Mouse (Mus musculus) kidney, postnatal 0 days (tissue): ENCODE data around the gene Scarf1. TPM values are rescaled to one million over a fixed set of nuclear protein-coding genes. Genes with fewer than 3 reads are reported as not detected.

Experiments used
- ATAC-seq: fragments of 200-750 bp; cut with Nextera tagmentation; replicated peaks from 2 replicates; pipeline ENCODE4 v1.8.0; 2017; ENCODE audit warnings: low read depth, moderate number of reproducible peaks, moderate TSS enrichment, moderate library complexity; ENCODE audit not compliant: low FRiP score
- DNase-seq: peaks from one replicate; pipeline ENCODE4 v3.0.0-alpha.2; 2016; ENCODE audit warnings: low spot score
- H3K27ac ChIP-seq: fragments of 300-500 bp; sonication (generic); 2 replicates; pipeline ENCODE4 v1.5.1; 2014; ENCODE audit warnings: mild to moderate bottlenecking
- H3K27me3 ChIP-seq: fragments of 300-500 bp; sonication (generic); 2 replicates; pipeline ENCODE4 v1.6.1; 2014; ENCODE audit warnings: low read length, mixed read lengths; ENCODE audit not compliant: insufficient read depth
- H3K36me3 ChIP-seq: fragments of 300-500 bp; sonication (generic); 2 replicates; pipeline ENCODE4 v1.6.1; 2014; ENCODE audit warnings: low read length, mixed read lengths; ENCODE audit not compliant: insufficient read depth
- H3K4me1 ChIP-seq: fragments of 300-500 bp; sonication (generic); replicated peaks from 2 replicates; pipeline ENCODE4 v1.6.1; 2014; ENCODE audit warnings: antibody characterized with exemption, low read length, mixed read lengths; ENCODE audit not compliant: insufficient read depth
- H3K4me2 ChIP-seq: fragments of 300-500 bp; sonication (generic); 2 replicates; pipeline ENCODE4 v1.6.1; 2014; ENCODE audit warnings: mild to moderate bottlenecking, low read length, moderate library complexity, mixed read lengths
- H3K4me3 ChIP-seq: fragments of 300-500 bp; sonication (generic); replicated peaks from 2 replicates; pipeline ENCODE4 v1.5.1; 2014; ENCODE audit warnings: low read depth, low read length
- H3K9ac ChIP-seq: fragments of 300-500 bp; sonication (generic); 2 replicates; pipeline ENCODE4 v1.6.1; 2014; ENCODE audit warnings: low read depth, low read length
- H3K9me3 ChIP-seq: fragments of 300-500 bp; sonication (generic); replicated peaks from 2 replicates; pipeline ENCODE4 v1.6.1; 2016; ENCODE audit warnings: low read length, inconsistent platforms, mixed read lengths
- CTCF ChIP-seq: IDR thresholded peaks from 2 replicates; pipeline ENCODE4 v1.5.1; 2016; ENCODE audit warnings: antibody characterized with exemption, low read depth, mild to moderate bottlenecking, moderate library complexity
- WGBS: fragments of 180-500 bp; shearing (Covaris S2); extraction: QIAGEN DNeasy Blood & Tissue Kit; methylation state at CpG from one replicate; pipeline ENCODE4 v1.1.7; 2014; 5-methylcytosine and 5-hydroxymethylcytosine counted together
- polyA plus RNA-seq: library from polyadenylated mRNA; unstranded; fragments of >200 nt; fragmentation: Nextera tagmentation; extraction: Ambion mirVana; gene quantifications from 2 replicates; pipeline ENCODE4 v1.2.1, GENCODE M21; 2015

The Scarf1 gene
- polyA plus RNA-seq, 1 experiment from 2014 or later = 14.4 TPM

- Histone ChIP-seq H3K36me3 (peaks cover 23% of the 10 kb centered on the region), H3K4me1 (peaks cover 8% of the 10 kb centered on the region), H3K27me3 (no peaks in the 10 kb centered on the region), H3K4me3 (peak within 1 kb of the TSS; percentile 99), H3K9me3 (no peaks in the 10 kb centered on the region), H3K9ac (peak within 1 kb of the TSS; percentile 99), H3K4me2 (peak within 1 kb of the TSS; percentile 94), H3K27ac (peak within 1 kb of the TSS; percentile 82)
- no peak for TF ChIP-seq CTCF
- ATAC-seq (peak; percentile 99), DNase-seq (peak; percentile 99)
- WGBS = under 1% methylated on average over 52 of the region's 52 CpGs
Observed at GRCm38 (mm10) chr11:75486601-75487285, 26.6 kb upstream of the Scarf1 start, which contains the start of gene Prpf8. Prpf8 (plus strand) TSS chr11:75486816.

GRCm38 (mm10) chr11:75487496-75487895, 25.8 kb upstream of the Scarf1 start:
- WGBS = 37% methylated on average over 6 of the region's 6 CpGs
- H3K9me3 ChIP-seq = no peaks in the 10 kb centered on the region
- TF ChIP-seq CTCF = no peak
- no peak for ATAC-seq
- peaks cover 8% of the 10 kb centered on the region for H3K4me1 ChIP-seq
- DNase-seq = no peak
- no peaks in the 10 kb centered on the region for H3K27me3 ChIP-seq
- peak overlapping the region; percentile 82 for H3K27ac ChIP-seq
- peaks cover 31% of the 10 kb centered on the region for H3K36me3 ChIP-seq
- H3K4me2 ChIP-seq = peak overlapping the region; percentile 94
- peak overlapping the region; percentile 99 for H3K4me3 ChIP-seq
- H3K9ac ChIP-seq = peak overlapping the region; percentile 99

- H3K27ac ChIP-seq = no peak overlapping the region
- no peaks in the 10 kb centered on the region for H3K4me1 ChIP-seq
- WGBS = 91% methylated on average over 10 of the region's 10 CpGs
- no peak overlapping the region for H3K4me2 ChIP-seq
- no peaks in the 10 kb centered on the region for H3K9me3 ChIP-seq
- H3K27me3 ChIP-seq = no peaks in the 10 kb centered on the region
- DNase-seq (no peak), ATAC-seq (no peak)
- no peak overlapping the region for H3K4me3 ChIP-seq
- no peak overlapping the region for H3K9ac ChIP-seq
- TF ChIP-seq CTCF = no peak
- peaks cover 96% of the 10 kb centered on the region for H3K36me3 ChIP-seq
Observed at GRCm38 (mm10) chr11:75494296-75495049, 18.9 kb upstream of the Scarf1 start.

DNA sequence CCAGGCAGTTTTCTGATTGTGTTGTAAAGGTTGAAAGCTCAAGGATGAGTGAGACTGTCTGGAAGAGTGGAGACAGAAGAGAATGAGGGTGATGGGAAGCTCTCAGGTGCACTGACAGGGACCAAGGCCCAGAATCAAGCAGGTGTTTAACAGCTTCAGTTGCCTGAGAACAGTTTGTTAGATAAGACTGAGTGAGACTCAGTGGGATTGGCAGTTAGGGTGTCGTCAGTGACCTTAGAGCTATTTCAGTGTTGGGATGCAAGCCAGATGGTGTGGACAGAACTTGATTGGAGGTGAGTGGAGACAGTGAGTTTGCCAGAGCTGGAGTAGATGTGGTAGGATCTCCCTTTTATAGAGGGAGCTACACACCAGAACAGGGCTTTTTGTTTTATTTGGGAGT, 15.2 kb upstream of the Scarf1 start:
- ATAC-seq = no peak
- no peak for TF ChIP-seq CTCF

GRCm38 (mm10) chr11:75508162-75508561, 5.2 kb upstream of the Scarf1 start:
- H3K36me3 ChIP-seq = peaks cover 55% of the 10 kb centered on the region
- no peak for TF ChIP-seq CTCF
- DNase-seq = no peak
- H3K4me2 ChIP-seq = no peak overlapping the region
- H3K4me3 ChIP-seq = no peak overlapping the region
- no peak overlapping the region for H3K27ac ChIP-seq
- peaks cover 11% of the 10 kb centered on the region for H3K4me1 ChIP-seq
- H3K9ac ChIP-seq = no peak overlapping the region
- H3K27me3 ChIP-seq = no peaks in the 10 kb centered on the region
- WGBS = 97% methylated on average over 4 of the region's 4 CpGs
- no peak for ATAC-seq
- no peaks in the 10 kb centered on the region for H3K9me3 ChIP-seq

More for the DNA sequence above, 15.2 kb upstream of the Scarf1 start:
- no peaks in the 10 kb centered on the region for H3K9me3 ChIP-seq
- peaks cover 95% of the 10 kb centered on the region for H3K36me3 ChIP-seq
- DNase-seq = no peak
- no peak overlapping the region for H3K27ac ChIP-seq
- no peak overlapping the region for H3K4me2 ChIP-seq
- 48% methylated on average over 1 of the region's 1 CpGs for WGBS
- no peaks in the 10 kb centered on the region for H3K4me1 ChIP-seq
- H3K4me3 ChIP-seq = no peak overlapping the region
- H3K27me3 ChIP-seq = no peaks in the 10 kb centered on the region
- no peak overlapping the region for H3K9ac ChIP-seq

- Histone ChIP-seq H3K9ac (no peak overlapping the region), H3K4me2 (no peak overlapping the region), H3K36me3 (peaks cover 47% of the 10 kb centered on the region), H3K9me3 (no peaks in the 10 kb centered on the region), H3K4me3 (no peak overlapping the region), H3K27ac (peak overlapping the region; percentile 92), H3K27me3 (no peaks in the 10 kb centered on the region), H3K4me1 (peaks cover 11% of the 10 kb centered on the region)
- 49% methylated on average over 8 of the region's 8 CpGs for WGBS
- peak; percentile 15 for DNase-seq
- no peak for TF ChIP-seq CTCF
- ATAC-seq = no peak
Observed at GRCm38 (mm10) chr11:75508904-75509303, 4.4 kb upstream of the Scarf1 start.
